Mouse (Mus musculus): ENCODE results near the gene Eif2ak4.

Eif2ak4 gene

GRCm38 (mm10) chr2:118464450-118464849 lies 76.0 kb downstream of the Eif2ak4 start:
- DNase-seq (ENCODE audit: low spot score), result no peak

- no peak for DNase-seq (ENCODE audit: low spot score)
These were observed 77.5 kb downstream of the Eif2ak4 start for GRCm38 (mm10) chr2:118465894-118466293.

GRCm38 (mm10) chr2:118466601-118467000 lies 78.2 kb downstream of the Eif2ak4 start:
- no peak for DNase-seq (ENCODE audit: low spot score)

GRCm38 (mm10) chr2:118468354-118468753 lies 79.9 kb downstream of the Eif2ak4 start:
- DNase-seq (ENCODE audit: low spot score), result no peak

GRCm38 (mm10) chr2:118478833-118479549 lies 90.6 kb downstream of the Eif2ak4 start:
- no peak for DNase-seq (ENCODE audit: low spot score)

GRCm38 (mm10) chr2:118479550-118479909 lies 91.1 kb downstream of the Eif2ak4 start, which contains the start of gene Srp14:
Srp14 (minus strand) TSS chr2:118479711.
- DNase-seq (ENCODE audit: low spot score), result peak; percentile 79

- no peak for DNase-seq (ENCODE audit: low spot score)
These were observed 92.5 kb downstream of the Eif2ak4 start for GRCm38 (mm10) chr2:118480886-118481285.

- no peak for DNase-seq (ENCODE audit: low spot score)
These were observed 94.6 kb downstream of the Eif2ak4 start for GRCm38 (mm10) chr2:118483032-118483431.

GRCm38 (mm10) chr2:118484386-118484898 lies 96.0 kb downstream of the Eif2ak4 start:
- DNase-seq (ENCODE audit: low spot score), result no peak

- DNase-seq (ENCODE audit: low spot score), result no peak
These were observed 97.0 kb downstream of the Eif2ak4 start for GRCm38 (mm10) chr2:118485415-118485814.

GRCm38 (mm10) chr2:118486933-118487332 lies 98.5 kb downstream of the Eif2ak4 start:
- DNase-seq (ENCODE audit: low spot score), result peak; percentile 86

- no peak for DNase-seq (ENCODE audit: low spot score)
These were observed 99.4 kb downstream of the Eif2ak4 start for GRCm38 (mm10) chr2:118487806-118488205.

GRCm38 (mm10) chr2:118490241-118491091 lies 102.0 kb downstream of the Eif2ak4 start:
- peak; percentile 75 for DNase-seq (ENCODE audit: low spot score)

- DNase-seq (ENCODE audit: low spot score), result no peak
These were observed 102.9 kb downstream of the Eif2ak4 start for GRCm38 (mm10) chr2:118491281-118491731.

GRCm38 (mm10) chr2:118491741-118492395 lies 103.5 kb downstream of the Eif2ak4 start:
- DNase-seq (ENCODE audit: low spot score), result no peak

GRCm38 (mm10) chr2:118495024-118495423 lies 106.6 kb downstream of the Eif2ak4 start:
- DNase-seq (ENCODE audit: low spot score), result no peak

GRCm38 (mm10) chr2:118497890-118498289 lies 109.5 kb downstream of the Eif2ak4 start:
- no peak for DNase-seq (ENCODE audit: low spot score)

GRCm38 (mm10) chr2:118498476-118498875 lies 110.1 kb downstream of the Eif2ak4 start:
- no peak for DNase-seq (ENCODE audit: low spot score)

- no peak for DNase-seq (ENCODE audit: low spot score)
These were observed 110.9 kb downstream of the Eif2ak4 start for GRCm38 (mm10) chr2:118499135-118499961.

- no peak for DNase-seq (ENCODE audit: low spot score)
These were observed 111.8 kb downstream of the Eif2ak4 start for GRCm38 (mm10) chr2:118500191-118500590.

GRCm38 (mm10) chr2:118507126-118507525 lies 118.7 kb downstream of the Eif2ak4 start:
- no peak for DNase-seq (ENCODE audit: low spot score)

Measured in ovary, postnatal 14 days (tissue).